Mouse (Mus musculus): ENCODE measurements around the gene Spsb3.

The Spsb3 gene

GRCm38 (mm10) chr17:24874989-24875388 lies 11.5 kb upstream of the Spsb3 start:
- DNase-seq, result no peak

- DNase-seq, result peak; percentile 88
Observed at GRCm38 (mm10) chr17:24877336-24878116, 8.9 kb upstream of the Spsb3 start.

- DNase-seq, result peak; percentile 98
Observed at GRCm38 (mm10) chr17:24878117-24878397, 8.4 kb upstream of the Spsb3 start.

- DNase-seq, result peak; percentile 91
Observed at GRCm38 (mm10) chr17:24878531-24878930, 7.9 kb upstream of the Spsb3 start.

GRCm38 (mm10) chr17:24881738-24882440 lies 4.6 kb upstream of the Spsb3 start:
- DNase-seq, result peak; percentile 94

- peak; percentile 90 for DNase-seq
Observed at GRCm38 (mm10) chr17:24884391-24884790, 2.1 kb upstream of the Spsb3 start.

- peak; percentile 94 for DNase-seq
Observed at GRCm38 (mm10) chr17:24885356-24886133, 898 bp upstream of the Spsb3 start.

GRCm38 (mm10) chr17:24886932-24887271 lies 459 bp downstream of the Spsb3 start:
- DNase-seq, result no peak

GRCm38 (mm10) chr17:24887291-24888080 lies 1.0 kb downstream of the Spsb3 start:
- DNase-seq, result peak; percentile 94

GRCm38 (mm10) chr17:24888862-24889261 lies 2.4 kb downstream of the Spsb3 start:
- DNase-seq, result peak; percentile 89

- peak; percentile 90 for DNase-seq
Observed at GRCm38 (mm10) chr17:24890151-24891092, 4.0 kb downstream of the Spsb3 start.

- DNase-seq, result peak; percentile 92
Observed at GRCm38 (mm10) chr17:24891321-24891720, 4.9 kb downstream of the Spsb3 start.

- peak; percentile 94 for DNase-seq
Observed at GRCm38 (mm10) chr17:24892785-24893184, 6.3 kb downstream of the Spsb3 start.

- DNase-seq, result peak; percentile 87
Observed at GRCm38 (mm10) chr17:24893276-24893675, 6.8 kb downstream of the Spsb3 start.

GRCm38 (mm10) chr17:24894061-24894994 lies 7.9 kb downstream of the Spsb3 start:
- DNase-seq, result peak; percentile 88

- DNase-seq, result peak; percentile 98
Observed at GRCm38 (mm10) chr17:24894995-24895547, 8.6 kb downstream of the Spsb3 start, which contains the start of the genes Eme2 and Mrps34. TSS of gene Eme2 (minus strand) at chr17:24895087. TSS of gene Mrps34 (plus strand) at chr17:24895116.

- DNase-seq, result no peak
Observed at GRCm38 (mm10) chr17:24895571-24896240, 9.3 kb downstream of the Spsb3 start.

GRCm38 (mm10) chr17:24896241-24896992 lies 10.0 kb downstream of the Spsb3 start, which contains the start of gene Nme3:
TSS of gene Nme3 (plus strand) at chr17:24896500.
- peak; percentile 98 for DNase-seq

GRCm38 (mm10) chr17:24896993-24897269 lies 10.5 kb downstream of the Spsb3 start:
- DNase-seq, result peak; percentile 94
